Mouse (Mus musculus) megakaryocyte-erythroid progenitor cell, adult 5-6 weeks (primary cell): Measurements from ENCODE around the gene Pdss2. TPM values are rescaled to one million over a fixed set of nuclear protein-coding genes. Genes with fewer than 3 reads are reported as not detected.

Source experiments
- ATAC-seq: replicated peaks from 2 replicates; pipeline ENCODE4 v1.8.0; 2016; ENCODE audit warnings: mild to moderate bottlenecking, inconsistent platforms; ENCODE audit not compliant: severe bottlenecking, poor library complexity, low FRiP score, low TSS enrichment
- total RNA-seq, 2 experiments: library from RNA; stranded (forward) in 1 of 2; stranded (reverse) in 1 of 2; fragments of 200-1000, 215-1000 nt in 1 of 2; fragments of >200 nt in 1 of 2; fragmentation: Nextera tagmentation in 1 of 2; gene quantifications; 2 replicates each; pipeline ENCODE4 v1.2.3; 2014 to 2017

Pdss2 gene
- total RNA-seq, 2 experiments from 2014 or later: 20.2 to 27.2 TPM

DNA sequence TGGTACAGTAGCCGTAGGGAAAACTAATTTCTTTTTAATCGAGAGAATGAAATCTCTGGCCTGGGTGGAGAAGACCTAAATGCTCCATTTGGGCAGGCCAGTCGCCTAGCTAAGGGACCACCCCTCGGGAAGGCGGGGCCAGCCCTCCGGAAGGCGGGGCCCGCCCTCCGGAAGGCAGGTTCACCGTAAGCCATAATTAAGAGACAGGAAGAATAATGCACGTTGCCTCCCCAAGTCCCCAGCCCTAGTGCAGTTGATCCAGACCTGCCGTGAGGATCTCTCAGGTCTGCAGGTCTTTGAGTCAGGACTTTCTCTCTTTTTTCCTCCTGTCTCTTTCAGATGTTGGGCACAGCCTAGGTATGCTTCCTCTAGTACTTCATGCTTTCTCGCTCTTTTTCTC lies 246.4 kb downstream of the Pdss2 start:
- ATAC-seq: peak; percentile 94

GRCm38 (mm10) chr10:43468293-43468692 lies 247.0 kb downstream of the Pdss2 start:
- no peak for ATAC-seq

DNA sequence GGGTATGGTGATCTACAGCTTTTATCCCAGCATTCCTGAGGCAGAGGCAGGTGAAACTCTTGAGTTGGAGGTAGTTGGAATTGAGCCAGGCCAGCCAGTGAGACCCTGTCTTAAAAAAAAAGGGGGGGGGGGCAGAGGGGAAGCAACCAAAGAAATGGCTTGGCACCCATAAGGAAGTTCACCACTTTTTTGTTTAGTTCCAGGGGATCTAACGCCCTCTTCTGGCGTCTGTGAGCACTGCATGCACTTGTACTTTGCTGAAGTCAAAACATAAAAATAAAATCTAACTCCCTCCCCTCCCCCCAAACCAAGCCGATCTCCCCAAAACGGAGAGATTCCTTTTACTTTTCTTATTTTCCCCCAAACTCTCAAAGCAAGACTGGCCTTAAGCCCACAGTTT lies 254.1 kb downstream of the Pdss2 start:
- no peak for ATAC-seq

DNA sequence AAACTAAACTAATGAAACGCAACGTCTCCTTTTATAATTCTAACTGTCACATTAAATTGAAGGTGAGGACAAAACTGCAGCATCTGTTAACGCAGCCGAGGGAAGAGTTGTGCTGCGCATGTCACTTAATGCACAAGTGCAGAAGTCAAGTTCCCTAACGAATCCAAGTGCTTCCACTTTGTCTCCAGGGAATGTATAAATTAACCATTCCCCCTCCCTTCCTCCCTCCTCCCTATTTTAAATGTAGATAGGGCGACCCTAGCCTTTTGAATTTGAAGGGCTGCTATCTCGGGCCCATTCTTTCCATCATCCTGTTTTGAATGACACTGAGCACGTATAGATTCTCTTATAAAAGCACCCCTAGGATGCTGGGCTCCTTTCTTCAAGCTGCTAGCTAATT lies 256.2 kb downstream of the Pdss2 start:
- no peak for ATAC-seq

DNA sequence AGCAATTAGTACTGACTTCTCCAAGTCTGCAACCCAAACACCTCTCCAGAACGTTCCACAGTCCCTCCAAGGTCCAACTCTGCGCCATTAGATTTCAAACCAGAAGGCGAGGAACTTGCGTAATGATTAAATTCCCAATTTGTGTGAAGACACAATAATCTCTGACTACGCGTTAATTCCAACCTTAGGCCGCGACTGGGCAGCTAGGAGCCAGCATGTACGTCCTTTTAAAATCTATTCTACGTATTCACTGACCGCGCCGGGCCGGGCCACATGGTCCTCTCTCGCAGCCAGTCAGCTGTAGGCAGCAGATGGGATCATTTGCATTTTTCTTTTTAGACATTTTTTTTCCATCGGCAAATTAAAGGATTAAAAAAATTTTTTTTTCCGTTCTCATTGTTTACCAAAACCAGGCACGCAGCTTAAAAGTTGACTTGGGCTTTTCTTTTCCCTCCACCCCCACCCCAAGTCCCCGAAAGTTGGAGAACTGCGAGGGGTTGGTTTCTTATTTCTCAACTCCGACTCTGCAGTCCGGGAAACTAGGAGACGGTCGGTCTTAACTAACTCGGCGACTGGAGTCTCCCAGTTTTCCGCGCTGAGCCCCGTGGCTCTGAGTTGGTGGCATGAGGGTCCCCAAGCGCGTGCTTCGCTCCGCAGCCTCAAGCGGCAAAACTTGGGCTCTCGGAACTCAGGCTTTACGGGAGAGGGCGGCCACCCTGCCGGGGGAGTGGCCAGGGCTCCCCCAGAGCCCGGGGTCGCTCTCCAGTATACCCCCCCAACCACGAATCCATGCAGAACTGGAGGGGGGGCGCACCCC lies 256.8 kb downstream of the Pdss2 start:
- ATAC-seq: 0 out of 2 replicates have a peak, but pooled peaks have one; percentile 53

- ATAC-seq: 0 out of 2 replicates have a peak, but pooled peaks have one; percentile 14
These were observed 257.6 kb downstream of the Pdss2 start, which contains the start of gene Bend3 for GRCm38 (mm10) chr10:43478751-43479435. Bend3 (plus strand) TSS chr10:43478831.

GRCm38 (mm10) chr10:43479436-43480157 lies 258.3 kb downstream of the Pdss2 start:
- peak; percentile 80 for ATAC-seq

DNA sequence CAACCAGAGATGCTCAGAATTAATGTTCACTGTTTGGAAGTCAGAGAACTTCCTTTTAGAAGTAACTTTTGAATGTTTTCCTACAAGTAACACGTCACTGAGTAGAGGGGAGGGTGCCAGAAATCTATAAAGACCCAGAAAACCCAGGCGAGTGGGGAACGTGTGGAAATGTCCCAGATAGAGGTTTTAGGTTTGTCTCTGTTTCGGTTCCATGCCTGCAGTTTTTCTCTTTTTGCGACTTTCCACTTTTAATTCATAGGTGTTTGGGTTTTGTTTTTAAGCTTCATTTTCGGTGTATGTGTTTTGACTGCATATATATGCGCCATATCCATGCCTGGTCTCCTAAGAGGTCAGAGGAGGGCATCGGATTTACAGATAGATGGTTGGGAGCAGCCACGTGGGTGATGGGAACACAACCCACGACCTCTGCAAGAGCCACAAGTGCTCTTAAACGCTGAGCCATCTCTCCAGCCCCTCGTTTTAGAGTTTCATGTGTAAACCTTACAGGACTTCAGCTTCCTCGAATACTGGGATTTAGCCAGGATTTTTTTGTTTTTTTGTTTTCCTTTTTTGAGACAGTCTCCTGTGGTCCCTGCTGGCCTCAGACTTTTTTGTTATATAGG lies 259.1 kb downstream of the Pdss2 start:
- ATAC-seq: no peak

DNA sequence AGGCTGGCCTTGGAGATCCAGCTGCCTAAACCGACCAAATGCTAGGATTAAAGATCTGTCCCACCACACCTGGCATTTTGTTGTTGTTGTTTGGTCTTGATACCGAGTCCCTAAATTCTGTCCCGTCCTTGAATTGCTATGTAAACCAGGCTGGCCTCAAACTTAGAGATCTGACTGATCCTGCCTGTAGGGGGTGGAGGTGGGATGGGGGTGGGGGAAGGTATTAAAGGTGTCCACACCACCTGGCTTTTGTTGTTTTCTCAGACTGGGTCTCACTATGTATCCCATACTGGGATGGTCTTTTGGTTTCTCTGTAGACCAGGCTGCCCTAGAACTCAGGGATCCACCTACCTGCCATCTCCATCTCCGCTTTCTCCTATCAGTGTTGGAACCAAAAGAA lies 259.9 kb downstream of the Pdss2 start:
- no peak for ATAC-seq

GRCm38 (mm10) chr10:43482021-43482420 lies 260.7 kb downstream of the Pdss2 start:
- ATAC-seq: no peak

GRCm38 (mm10) chr10:43483426-43483995 lies 262.2 kb downstream of the Pdss2 start:
- ATAC-seq: no peak

GRCm38 (mm10) chr10:43485751-43486268 lies 264.5 kb downstream of the Pdss2 start:
- ATAC-seq: no peak

DNA sequence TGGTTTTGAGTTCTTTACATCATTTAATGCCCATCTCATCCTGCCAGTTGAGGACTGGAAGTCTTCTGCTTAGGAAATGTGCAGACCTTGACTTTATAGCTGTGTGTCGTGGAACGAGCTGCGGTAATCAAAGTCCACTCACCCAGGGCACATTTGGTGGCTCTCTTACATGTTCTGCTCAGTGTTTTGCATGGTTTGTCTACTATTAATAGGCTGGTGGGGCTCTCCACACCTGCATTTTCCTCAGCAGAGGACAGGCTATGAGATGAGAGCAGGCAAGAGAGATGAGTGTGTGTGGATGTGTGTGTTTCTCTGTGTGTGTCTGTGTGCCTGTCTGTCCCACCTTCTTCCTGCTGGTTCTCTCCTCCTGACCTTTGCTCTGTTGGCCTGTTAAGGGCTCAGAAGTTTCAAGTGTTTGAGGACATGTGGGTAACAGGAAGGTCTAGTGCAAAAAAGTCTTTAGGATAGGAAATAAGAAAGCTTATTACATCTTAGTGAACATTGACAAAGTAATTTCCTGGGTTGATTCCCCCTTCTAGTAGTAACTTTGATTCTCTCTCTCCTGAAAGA lies 266.2 kb downstream of the Pdss2 start:
- ATAC-seq: no peak

DNA sequence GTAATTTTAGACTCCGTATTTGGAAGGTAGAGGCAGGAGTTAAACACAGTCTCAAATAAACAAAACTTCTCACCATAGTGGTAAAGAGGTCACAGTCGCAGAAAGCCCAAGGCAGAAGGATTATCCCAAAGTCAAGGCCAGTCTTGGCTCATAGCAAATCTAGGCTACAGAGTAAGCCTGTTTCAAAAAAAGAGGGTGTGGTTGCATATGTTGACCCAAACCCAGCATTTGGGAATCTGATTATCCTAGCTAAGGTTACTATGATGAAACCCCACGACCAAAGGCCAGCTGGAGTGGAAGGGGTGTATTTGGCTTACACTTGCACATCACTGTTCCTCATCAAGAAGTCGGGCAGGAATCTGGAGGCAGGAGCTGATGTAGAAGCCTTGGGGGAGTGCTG lies 267.0 kb downstream of the Pdss2 start:
- no peak for ATAC-seq

GRCm38 (mm10) chr10:43489139-43489538 lies 267.9 kb downstream of the Pdss2 start:
- ATAC-seq: no peak

DNA sequence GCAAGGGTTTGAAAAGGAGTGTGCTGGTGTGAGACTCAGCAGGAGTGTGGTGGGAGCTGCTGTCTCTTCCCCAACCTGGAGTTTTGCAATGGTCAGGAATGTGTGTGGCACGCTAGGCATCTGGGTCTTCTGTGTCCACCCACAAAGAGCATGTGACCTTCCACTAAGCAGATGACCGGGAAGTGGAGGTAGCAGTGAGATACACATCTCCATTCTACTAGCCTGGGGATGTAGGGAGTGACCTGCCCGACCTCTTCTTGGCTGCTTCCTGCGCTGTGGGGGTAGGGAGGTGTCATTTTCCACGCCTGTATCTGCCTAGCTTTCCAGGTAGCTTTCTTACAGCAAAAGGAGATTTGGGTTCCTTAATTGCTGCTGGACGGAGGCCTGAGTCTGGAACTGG lies 268.3 kb downstream of the Pdss2 start:
- no peak for ATAC-seq

GRCm38 (mm10) chr10:43490034-43490433 lies 268.7 kb downstream of the Pdss2 start:
- no peak for ATAC-seq

DNA sequence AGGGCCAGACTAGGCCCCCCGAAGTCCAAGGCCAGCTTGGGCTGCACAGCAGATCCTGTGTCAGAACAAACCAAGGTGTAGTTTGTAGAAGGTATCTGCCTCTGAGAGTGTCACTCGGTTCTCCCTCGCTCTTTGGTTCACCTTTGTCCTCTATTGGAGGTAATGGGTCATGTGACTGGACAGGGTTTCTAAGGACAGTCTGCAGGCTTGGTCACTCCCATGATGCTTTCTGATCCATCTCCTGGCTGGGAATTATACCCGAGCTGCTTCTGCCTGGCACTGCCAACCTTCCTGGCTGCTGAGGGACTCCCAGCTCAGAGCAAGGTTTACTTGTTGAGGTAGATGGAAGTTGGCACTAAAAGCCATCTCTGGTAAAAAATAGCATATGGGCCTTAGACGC lies 269.6 kb downstream of the Pdss2 start:
- ATAC-seq: no peak

DNA sequence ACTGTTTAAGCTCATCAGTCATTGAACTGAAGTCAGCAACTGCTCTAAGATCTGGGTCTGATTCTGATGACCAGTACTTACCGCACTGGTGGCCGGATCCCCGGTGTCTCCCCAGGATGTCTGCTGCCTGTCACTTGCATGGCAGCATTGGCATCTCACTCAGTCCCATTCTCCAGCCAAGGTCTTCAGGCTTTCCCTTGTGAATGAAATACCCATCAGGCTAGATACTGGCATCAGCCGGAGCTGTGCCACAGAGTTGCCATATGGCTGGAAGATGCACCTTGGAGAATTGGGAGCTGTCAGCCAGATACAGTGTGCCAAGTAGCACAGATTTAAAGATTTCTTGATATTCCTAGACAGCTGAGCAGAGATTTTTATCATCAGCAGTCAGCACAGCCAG lies 281.3 kb downstream of the Pdss2 start:
- no peak for ATAC-seq
